Mouse (Mus musculus): ENCODE results near the gene Spag7.

- TF ChIP-seq POLR2A (IDR thresholded peaks at IDR 0.05; ENCODE audit: control insufficient read depth, extremely low read depth, insufficient read depth, low read length, poor library complexity) (no peak), CTCF (IDR thresholded peaks at IDR 0.05; ENCODE audit: borderline replicate concordance, control insufficient read depth, extremely low read depth, insufficient read depth, low read length, poor library complexity) (no peak)
Observed at GRCm38 (mm10) chr11:70679894-70680293, 10.7 kb upstream of the Spag7 start.

All from thymus, adult 2 months (tissue).